Mouse (Mus musculus): ENCODE data around the gene Gm17416. TPM values are rescaled to one million over a fixed set of nuclear protein-coding genes. Genes with fewer than 3 reads are reported as not detected.

Gene Gm17416
- total and polyA plus RNA-seq, 3 experiments: not detected

DNA sequence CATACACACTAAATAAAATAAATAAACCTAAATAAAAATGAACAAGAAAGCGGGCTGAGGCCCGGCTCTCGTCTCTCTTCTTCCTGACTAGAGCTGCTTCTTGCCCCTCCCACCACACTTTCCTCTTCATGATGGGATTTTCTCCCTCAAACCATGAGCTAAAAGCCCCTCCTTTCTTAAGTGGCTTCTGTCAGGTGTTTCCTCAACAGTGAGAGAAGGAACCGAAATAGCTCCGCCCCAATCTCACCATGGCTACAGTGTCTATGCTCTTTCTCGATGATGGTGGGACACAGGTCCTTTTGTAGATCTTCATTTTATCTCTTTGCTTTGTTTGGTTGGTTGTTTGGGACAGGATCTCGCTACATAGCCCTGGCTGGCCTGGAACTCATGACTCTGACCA lies 12.5 kb upstream of the Gm17416 start:
- H3K4me3 ChIP-seq (ENCODE audit: control insufficient read depth in 1 of 2, insufficient read depth in 1 of 2, low read depth in 2 of 2, low read length in 2 of 2): no peak overlapping the region
- no peaks in the 10 kb centered on the region for H3K79me2 ChIP-seq (ENCODE audit: control insufficient read depth, insufficient read depth, low read length, poor library complexity)
- H3K4me1 ChIP-seq (ENCODE audit: control insufficient read depth in 1 of 2, insufficient read depth in 2 of 2, low read length in 2 of 2): peaks cover 6 to 27% of the 10 kb centered on the region in 2 experiments
- TF ChIP-seq RCOR1 (IDR thresholded peaks at IDR 0.05; ENCODE audit: low read depth, low read length) (no peak), NELFE (IDR thresholded peaks at IDR 0.05; ENCODE audit: low read depth, low read length) (no peak), POLR2AphosphoS2 (IDR thresholded peaks at IDR 0.05; ENCODE audit: low read length) (no peak), ZNF384 (IDR thresholded peaks at IDR 0.05; ENCODE audit: low read depth, low read length) (no peak), MYC (IDR thresholded peaks at IDR 0.05; ENCODE audit: low read depth, low read length) (no peak), POLR2AphosphoS5 (IDR thresholded peaks at IDR 0.05; ENCODE audit: borderline replicate concordance, low read depth, low read length) (no peak), ZMIZ1 (IDR thresholded peaks at IDR 0.05; ENCODE audit: low read depth, low read length) (no peak), SIN3A (IDR thresholded peaks at IDR 0.05; ENCODE audit: low read length) (no peak), TBP (IDR thresholded peaks at IDR 0.05; ENCODE audit: low read depth, low read length) (no peak), MXI1 (IDR thresholded peaks at IDR 0.05; ENCODE audit: low read depth, low read length) (no peak), ZC3H11A (IDR thresholded peaks at IDR 0.05; ENCODE audit: low read depth, low read length) (no peak), EP300 (IDR thresholded peaks at IDR 0.05; ENCODE audit: low read depth in 1 of 2, low read length in 2 of 2) (no peak), SMC3 (IDR thresholded peaks at IDR 0.05; ENCODE audit: low read depth, low read length) (no peak), TCF12 (IDR thresholded peaks at IDR 0.05; ENCODE audit: low read depth, low read length) (no peak), NRF1 (IDR thresholded peaks at IDR 0.05; ENCODE audit: insufficient read depth, low read depth, low read length, poor library complexity, severe bottlenecking) (no peak), UBTF (IDR thresholded peaks at IDR 0.05; ENCODE audit: borderline replicate concordance, insufficient read depth, low read depth, low read length) (no peak), HCFC1 (IDR thresholded peaks at IDR 0.05; ENCODE audit: low read depth, low read length) (no peak), GABPA (IDR thresholded peaks at IDR 0.05; ENCODE audit: low read depth, low read length) (no peak)
- H3K27me3 ChIP-seq (ENCODE audit: control insufficient read depth in 1 of 2, insufficient read depth in 2 of 2, low read length in 2 of 2): peaks cover 2 to 8% of the 10 kb centered on the region in 2 experiments; a peak in 3 of 4 replicates
- H3K9me3 ChIP-seq (replicated peaks; ENCODE audit: insufficient read depth, low read length): no peaks in the 10 kb centered on the region
- no peak for DNase-seq (ENCODE audit: low read depth, low spot score)
- no peak overlapping the region for H3K27ac ChIP-seq (ENCODE audit: control insufficient read depth, low read depth, low read length)
- H3K36me3 ChIP-seq (ENCODE audit: control insufficient read depth in 1 of 2, insufficient read depth in 2 of 2, low read length in 2 of 2): peaks cover 0 to 23% of the 10 kb centered on the region in 2 experiments; a peak in 2 of 4 replicates
- no peak overlapping the region for H3K9ac ChIP-seq (ENCODE audit: control insufficient read depth, low read depth, low read length, poor library complexity, severe bottlenecking)

DNA sequence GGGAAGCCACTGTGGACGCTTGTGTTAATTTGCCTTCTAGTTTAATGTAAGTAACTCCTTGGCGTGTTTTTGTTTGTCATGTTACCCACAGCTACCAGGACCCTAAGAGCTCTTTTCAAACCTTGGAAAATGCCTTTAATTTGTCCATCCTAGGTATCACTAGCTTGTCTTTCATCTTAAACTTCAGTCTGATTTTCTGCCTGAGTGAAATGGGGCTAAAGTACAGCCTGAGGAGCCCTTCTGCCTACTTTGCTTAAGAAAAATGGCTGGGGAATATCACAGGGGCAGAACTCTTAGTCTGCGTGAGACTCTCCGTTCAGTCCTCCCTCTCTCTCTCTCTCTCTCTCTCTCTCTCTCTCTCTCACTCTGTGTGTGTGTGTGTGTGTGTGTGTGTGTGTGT lies 743 bp downstream of the Gm17416 start:
- no peak overlapping the region for H3K27ac ChIP-seq (ENCODE audit: control insufficient read depth, low read depth, low read length)
- DNase-seq (ENCODE audit: low read depth, low spot score): no peak
- H3K79me2 ChIP-seq (ENCODE audit: control insufficient read depth, insufficient read depth, low read length, poor library complexity): no peaks in the 10 kb centered on the region
- TF ChIP-seq POLR2AphosphoS5 (IDR thresholded peaks at IDR 0.05; ENCODE audit: borderline replicate concordance, low read depth, low read length) (no peak), MEF2A (IDR thresholded peaks at IDR 0.05; ENCODE audit: extremely low read depth, insufficient replicate concordance, low read depth, low read length, poor library complexity, severe bottlenecking) (no peak)
- H3K9me3 ChIP-seq (replicated peaks; ENCODE audit: insufficient read depth, low read length): no peaks in the 10 kb centered on the region
- no peaks in the 10 kb centered on the region for H3K4me1 ChIP-seq (ENCODE audit: control insufficient read depth in 1 of 2, insufficient read depth in 2 of 2, low read length in 2 of 2)
- H3K36me3 ChIP-seq (ENCODE audit: control insufficient read depth in 1 of 2, insufficient read depth in 2 of 2, low read length in 2 of 2): no peaks in the 10 kb centered on the region
- peaks cover 11 to 12% of the 10 kb centered on the region in 2 experiments for H3K27me3 ChIP-seq (ENCODE audit: control insufficient read depth in 1 of 2, insufficient read depth in 2 of 2, low read length in 2 of 2)
- H3K4me3 ChIP-seq (ENCODE audit: control insufficient read depth in 1 of 2, insufficient read depth in 1 of 2, low read depth in 2 of 2, low read length in 2 of 2): no peak overlapping the region
- H3K9ac ChIP-seq (ENCODE audit: control insufficient read depth, low read depth, low read length, poor library complexity, severe bottlenecking): no peak overlapping the region

Measured in MEL (cell line).